Mouse (Mus musculus) liver, adult 2 months (tissue): Measurements from ENCODE around the gene Snta1.

Source experiments
- CTCF ChIP-seq: fragments of 200-500 bp; IDR thresholded peaks from 2 replicates; pipeline ENCODE4 v1.5.1; 2011; ENCODE audit warnings: low read depth, low read length, control low read depth
- POLR2A ChIP-seq: fragments of 200-500 bp; IDR thresholded peaks from 2 replicates; pipeline ENCODE4 v1.6.1; 2011; ENCODE audit warnings: low read length, control low read depth; ENCODE audit not compliant: insufficient read depth; ENCODE audit errors: extremely low read depth

GRCm38 (mm10) chr2:154436458-154437190 is 28.7 kb upstream of the Snta1 start, which contains the start of gene Cbfa2t2:
- TF ChIP-seq CTCF: no peak
- no peak for TF ChIP-seq POLR2A
